ENCODE assay signal across 12 mouse cellular contexts in genomic region chr8:3247129-3247528, GRCm38 (mm10). TPM values are rescaled to one million over a fixed set of nuclear protein-coding genes. Genes with fewer than 3 reads are reported as not detected.
A peak's percentile ranks its signal among the peaks of the same experiment; 100 is the strongest.
DNase-seq lines count a peak whose midpoint lies in the region; ATAC-seq and TF ChIP-seq lines count a peak whose summit lies in the region.
"Had no signal": no experiment of that assay in that cellular context is flagged by ENCODE, and none has a peak within 500 bp of the region (broad histone marks: within the 10 kb centered on the region; RNA-seq: fewer than 3 reads in every experiment).

No protein-coding gene starts in this region.

- 48% methylated on average over 1 of the region's 1 CpGs for WGBS in heart, embryonic 14.5 days
- WGBS in forebrain, embryonic 11.5 days, result 95% methylated on average over 1 of the region's 1 CpGs

- H3K36me3 ChIP-seq in heart, embryonic 14.5 days (ENCODE audit: control insufficient read depth, insufficient read depth, low read length), result peaks cover 31% of the 10 kb centered on the region
- H3K36me3 ChIP-seq in C2C12 (ENCODE audit: control insufficient read depth, insufficient read depth), result no peaks in the 10 kb centered on the region
- H3K36me3 ChIP-seq in megakaryocyte, embryonic 14.5 days (replicated peaks; ENCODE audit: low read length), result peaks cover 80% of the 10 kb centered on the region
- H3K36me3 ChIP-seq in forebrain, embryonic 11.5 days (ENCODE audit: control insufficient read depth, insufficient read depth, low read length), result no peaks in the 10 kb centered on the region

- no peaks in the 10 kb centered on the region for H3K27me3 ChIP-seq in heart, embryonic 14.5 days (ENCODE audit: control insufficient read depth, insufficient read depth, low read length)
- H3K27me3 ChIP-seq in C2C12 (ENCODE audit: control insufficient read depth, insufficient read depth, insufficient read length), result no peaks in the 10 kb centered on the region
- H3K27me3 ChIP-seq in megakaryocyte, embryonic 14.5 days (replicated peaks), result no peaks in the 10 kb centered on the region
- H3K27me3 ChIP-seq in forebrain, embryonic 11.5 days (ENCODE audit: control insufficient read depth, insufficient read depth, low read length), result no peaks in the 10 kb centered on the region
- H3K27me3 ChIP-seq: embryonic facial prominence, embryonic 13.5 days; liver, embryonic 15.5 days had no signal

- peak overlapping the region; percentile 40; the same call in 1 of the 2 replicates for H3K9ac ChIP-seq in heart, embryonic 14.5 days (ENCODE audit: low read length)
- H3K9ac ChIP-seq in forebrain, embryonic 11.5 days (ENCODE audit: low read length), result no peak overlapping the region
- H3K9ac ChIP-seq: embryonic facial prominence, embryonic 13.5 days; liver, embryonic 15.5 days had no signal

- H3K4me2 ChIP-seq in heart, embryonic 14.5 days (ENCODE audit: low read length), result 0 out of 2 replicates have a peak overlapping the region, but pooled peaks have one; percentile 22
- no peak overlapping the region for H3K4me2 ChIP-seq in forebrain, embryonic 11.5 days (ENCODE audit: low read depth, low read length, severe bottlenecking)
- H3K4me2 ChIP-seq: embryonic facial prominence, embryonic 13.5 days; liver, embryonic 15.5 days had no signal

- H3K4me1 ChIP-seq in heart, embryonic 14.5 days (ENCODE audit: control insufficient read depth in 2 of 2, insufficient read depth in 2 of 2, low read length in 2 of 2), result peaks cover 2 to 12% of the 10 kb centered on the region in 2 experiments; a peak in 3 of 4 replicates
- peaks cover 85% of the 10 kb centered on the region for H3K4me1 ChIP-seq in megakaryocyte, embryonic 14.5 days
- no peaks in the 10 kb centered on the region for H3K4me1 ChIP-seq in forebrain, embryonic 11.5 days (replicated peaks; ENCODE audit: control insufficient read depth, insufficient read depth, low read length)
- H3K4me1 ChIP-seq: embryonic facial prominence, embryonic 13.5 days had no signal

- H3K27ac ChIP-seq in heart, embryonic 14.5 days (replicated peaks in 1 of 2; ENCODE audit: control insufficient read depth in 1 of 2, insufficient read depth in 1 of 2, low read depth in 2 of 2, low read length in 2 of 2), result peak overlapping the region; percentile 78 to 81
- no peak overlapping the region for H3K27ac ChIP-seq in forebrain, embryonic 11.5 days (ENCODE audit: low read depth, low read length)
- H3K27ac ChIP-seq: embryonic facial prominence, embryonic 13.5 days; liver, embryonic 15.5 days had no signal

- TF ChIP-seq CTCF in C2C12 (IDR thresholded peaks at IDR 0.05; ENCODE audit: control insufficient read depth, insufficient read depth, insufficient read length), result no peak

- no peaks in the 10 kb centered on the region for H3K9me3 ChIP-seq in heart, embryonic 14.5 days (ENCODE audit: control insufficient read depth, low read length)
- H3K9me3 ChIP-seq in megakaryocyte, embryonic 14.5 days, result 0 out of 2 replicates have a peak, but pooled peaks cover 3% of the 10 kb centered on the region
- H3K9me3 ChIP-seq in forebrain, embryonic 11.5 days (ENCODE audit: control insufficient read depth, low read length), result no peaks in the 10 kb centered on the region
- H3K9me3 ChIP-seq: liver, embryonic 15.5 days had no signal

- H3K79me2 ChIP-seq in C2C12 (ENCODE audit: control insufficient read depth, insufficient read depth), result no peaks in the 10 kb centered on the region

- no peak overlapping the region for H3ac ChIP-seq in C2C12 (ENCODE audit: control insufficient read depth, insufficient read length, low read depth)

- 0 out of 2 replicates have a peak, but pooled peaks have one; percentile 42 for ATAC-seq in heart, embryonic 14.5 days (ENCODE audit: insufficient number of reproducible peaks, insufficient read depth, low FRiP score, low read depth)
- no peak for ATAC-seq in forebrain, embryonic 11.5 days (replicated peaks; ENCODE audit: low FRiP score)

- peaks cover 2% of the 10 kb centered on the region for H3K79me3 ChIP-seq in C2C12 (ENCODE audit: low read depth)

- no peak for DNase-seq in heart, postnatal 4 days
- peak; percentile 70 for DNase-seq in adrenal gland, adult 8-10 months
- DNase-seq in right cerebral cortex, postnatal 4 days, result no peak
- DNase-seq in embryo, embryonic 10.5 days (ENCODE audit: low spot score), result no peak
- DNase-seq in forebrain, embryonic 11.5 days (ENCODE audit: low spot score), result no peak
- DNase-seq: cerebellum, adult 11-12 months; thymus, postnatal 4 days had no signal

- no peak overlapping the region for H3K4me3 ChIP-seq in heart, embryonic 14.5 days (ENCODE audit: control insufficient read depth in 1 of 2, insufficient read depth in 1 of 2, low read depth in 1 of 2, low read length in 2 of 2)
- H3K4me3 ChIP-seq in C2C12 (ENCODE audit: insufficient read depth, poor library complexity, severe bottlenecking), result no peak overlapping the region
- peak overlapping the region; percentile 51 for H3K4me3 ChIP-seq in megakaryocyte, embryonic 14.5 days (replicated peaks)
- no peak overlapping the region for H3K4me3 ChIP-seq in forebrain, embryonic 11.5 days (ENCODE audit: low read depth, low read length)
- H3K4me3 ChIP-seq: embryonic facial prominence, embryonic 13.5 days; liver, embryonic 15.5 days had no signal

TF ChIP-seq in C2C12, 6 proteins besides CTCF, POLR2A, EP300 and RAD21:
- TF ChIP-seq USF1 (IDR thresholded peaks at IDR 0.05; ENCODE audit: low read depth) (no peak), MYOD1 (IDR thresholded peaks at IDR 0.05; ENCODE audit: control insufficient read depth, insufficient read length, low read depth) (peak; percentile 65), CEBPB (IDR thresholded peaks at IDR 0.05; ENCODE audit: low read depth) (no peak), MAX (IDR thresholded peaks at IDR 0.05) (peak; percentile 45), MYOG (IDR thresholded peaks at IDR 0.05; ENCODE audit: control insufficient read depth, extremely low read depth, insufficient read length) (no peak)

RNA-seq across cellular contexts. Expression of gene Insr, which starts 32.3 kb away (rescaled TPM):
- 56.9 and 59.0 TPM in 2 replicates for polyA plus RNA-seq in heart, embryonic 14.5 days (2014; fragmentation: Nextera tagmentation; extraction: Ambion mirVana)
- 100 to 1,000 TPM; 118 to 122 TPM for total RNA-seq in heart, postnatal 4 days (2021)
- polyA plus RNA-seq in C2C12 (2012; fragmentation: generic; extraction: Trizol), result 2.6 TPM
- 100 to 1,000 TPM; 139 to 174 (median 151) TPM for total RNA-seq in adrenal gland, adult 8-10 months (2022)
- polyA plus RNA-seq in megakaryocyte, embryonic 14.5 days (2012; ENCODE audit: insufficient read depth, low replicate concordance), result 0.17 and 0.75 TPM in 2 replicates
- polyA plus RNA-seq in forebrain, embryonic 11.5 days (2014; fragmentation: Nextera tagmentation; extraction: Ambion mirVana), result 40.3 and 46.2 TPM in 2 replicates

Comparison
In these comparisons a context has a peak if more than half of its experiments do, and no peak if none do; other contexts are left out.
1. RNA of gene Insr, which starts 32.3 kb away (polyA plus RNA-seq): 56.9 to 59.0 TPM in heart, embryonic 14.5 days and 40.3 to 46.2 TPM in forebrain, embryonic 11.5 days; 2.6 TPM in C2C12 (single experiment) and 0.17 to 0.75 TPM in megakaryocyte, embryonic 14.5 days; every median in the first group is over 10 times any median in the second.